Mouse (Mus musculus): ENCODE measurements around the gene Cradd.

DNA sequence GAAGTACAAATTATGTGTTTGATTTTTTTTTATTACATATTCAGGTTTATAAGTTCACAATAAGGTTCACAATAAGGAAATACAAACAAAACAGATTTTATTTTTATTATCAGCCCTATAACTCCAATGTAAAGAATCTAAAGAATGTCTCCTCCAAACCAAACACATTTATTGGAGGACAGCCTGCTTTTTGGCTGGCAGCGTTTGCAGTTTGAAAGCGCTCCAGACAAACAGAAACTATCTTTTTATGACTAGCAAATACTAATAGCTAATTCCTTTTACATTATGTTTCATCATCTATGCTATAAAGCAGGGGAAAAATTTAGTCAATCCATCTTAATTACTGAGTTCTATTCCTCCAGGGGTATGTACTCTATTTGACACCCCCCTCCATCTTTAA lies 77.2 kb downstream of the Cradd start:
- TF ChIP-seq GATA1 (IDR thresholded peaks at IDR 0.05; ENCODE audit: low read length) (no peak), TAL1 (IDR thresholded peaks at IDR 0.05; ENCODE audit: low read length) (no peak)
